Mouse (Mus musculus): Measurements from ENCODE around the gene Tmem126a.
A peak's percentile ranks its signal among the peaks of the same experiment; 100 is the strongest.

The Tmem126a gene

DNA sequence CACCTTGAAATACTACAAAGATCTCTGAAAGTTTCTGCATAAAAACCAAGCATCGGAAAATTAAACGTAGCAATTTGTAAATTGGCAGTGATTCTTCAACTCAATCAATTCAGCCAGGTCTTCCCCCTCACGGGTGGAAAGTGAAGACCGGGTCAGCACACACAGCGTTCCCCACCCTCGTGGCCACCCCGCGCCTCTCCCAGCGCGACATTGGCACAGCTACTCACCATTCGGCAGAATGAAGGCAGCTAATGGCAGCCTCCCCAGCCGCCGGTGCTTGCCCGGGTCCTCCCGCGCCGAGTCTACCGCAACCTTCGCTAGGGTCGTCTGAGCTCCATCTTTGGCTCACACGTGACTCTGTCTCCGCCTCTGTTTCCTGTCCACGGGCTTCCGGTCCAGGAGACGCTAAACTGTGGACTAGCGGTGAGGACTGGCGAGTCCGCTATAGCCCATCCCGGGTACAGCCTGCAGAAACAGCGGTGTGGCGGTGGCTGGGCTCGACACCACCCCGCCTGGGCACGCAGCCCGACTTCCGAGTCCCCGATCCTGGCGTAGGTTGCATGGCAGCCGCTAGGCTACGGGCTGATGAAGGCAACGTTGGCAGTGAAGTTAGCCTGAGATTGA lies at the start of gene Tmem126a:
TSS of gene Tmem126a (minus strand) at position 385 of the 624 bp plus-strand sequence.
- peak; percentile 86 for DNase-seq

DNA sequence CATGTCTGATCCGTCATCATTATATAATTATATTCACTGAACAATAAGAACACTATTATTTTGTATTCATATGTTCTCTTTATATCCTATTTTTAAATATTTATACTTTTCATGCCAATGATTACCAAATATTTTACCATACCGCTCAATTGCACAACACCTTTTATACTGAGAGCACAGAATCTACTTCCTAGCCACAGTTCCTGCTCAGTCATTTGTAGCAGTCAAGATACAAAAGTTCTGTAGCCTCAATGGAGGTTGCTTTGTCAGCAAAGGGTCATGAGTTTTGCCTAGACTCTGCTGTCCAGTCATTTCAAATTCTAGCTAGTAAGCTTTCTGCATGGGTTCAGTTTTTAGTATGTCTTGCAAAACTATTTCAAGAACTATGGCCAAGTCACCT lies 25.6 kb upstream of the Tmem126a start:
- DNase-seq = no peak

DNA sequence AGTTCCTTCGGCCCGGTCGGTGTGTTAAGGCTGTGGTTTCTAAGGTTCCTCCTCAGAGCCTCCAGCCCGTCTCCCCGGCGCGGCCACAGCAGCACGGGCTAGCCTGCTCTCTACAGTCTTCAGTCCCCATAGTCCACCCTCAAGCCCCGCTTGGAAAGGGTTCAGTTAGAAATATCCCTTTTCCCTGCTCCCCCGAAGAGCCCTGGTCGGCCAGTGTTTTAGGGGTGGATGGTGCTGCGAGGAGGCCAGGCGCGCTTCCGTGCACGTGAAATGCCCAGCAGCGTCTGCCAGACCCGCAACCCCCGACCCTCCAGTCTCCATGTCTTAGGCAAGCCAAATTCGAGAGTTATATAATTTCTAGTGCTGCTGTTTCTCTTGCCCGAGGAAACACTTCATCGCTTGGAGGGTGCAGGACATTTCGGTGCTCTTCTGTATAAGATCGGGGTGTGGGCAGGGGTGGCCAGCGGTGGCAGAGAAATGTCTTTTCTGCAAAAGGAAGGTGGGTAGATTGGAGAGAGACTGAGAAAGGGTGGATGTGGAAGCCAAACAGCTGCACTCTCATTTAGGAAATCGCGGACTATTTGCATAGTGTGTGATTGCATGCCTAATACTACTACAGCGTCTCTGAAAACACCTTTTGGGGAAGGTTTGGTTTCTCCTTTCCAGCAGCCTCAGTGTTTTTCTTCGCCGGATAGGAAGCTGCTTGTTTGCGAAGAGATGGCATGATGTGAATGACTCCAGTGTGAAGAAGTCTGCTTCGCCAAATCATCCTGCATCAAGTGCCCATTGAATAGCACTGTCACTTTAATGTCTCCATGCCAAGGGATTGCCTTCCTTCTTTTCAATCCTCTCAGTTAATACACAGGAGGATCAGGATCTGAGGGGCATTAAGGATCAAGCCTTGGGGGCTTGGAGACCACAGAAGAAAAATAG lies 19.6 kb upstream of the Tmem126a start, which contains the start of gene Dlg2:
TSS of gene Dlg2 (plus strand) at position 360 of the 933 bp plus-strand sequence.
- DNase-seq = no peak

DNA sequence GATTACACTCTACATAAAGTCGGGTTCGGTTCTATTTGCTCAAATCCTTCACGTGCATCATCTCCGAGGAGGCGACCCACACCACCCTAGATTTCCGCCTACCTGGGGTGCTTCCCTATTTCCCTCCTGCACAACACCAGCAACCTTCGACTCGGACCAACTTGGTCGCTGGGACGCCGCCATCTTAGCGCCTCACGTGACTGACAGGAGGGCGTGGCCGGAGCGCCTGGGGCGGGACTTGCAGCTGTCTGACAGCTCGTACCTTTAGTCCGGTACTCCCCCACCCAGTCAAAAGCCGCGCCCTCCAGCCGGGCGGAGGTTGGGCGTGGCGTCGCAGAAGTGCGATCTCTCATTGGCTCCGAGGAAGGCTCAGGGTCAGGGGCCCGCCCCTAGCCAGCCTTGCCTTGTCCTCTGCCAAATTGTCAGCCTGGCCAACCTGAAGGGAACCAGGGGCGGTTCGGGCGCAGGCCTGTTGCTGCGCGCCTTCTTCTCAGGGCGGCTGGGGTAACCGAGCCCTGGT lies 18.8 kb upstream of the Tmem126a start, which contains the start of gene Tmem126b:
TSS of gene Tmem126b (minus strand) at position 209 of the 520 bp plus-strand sequence.
- peak; percentile 100 for DNase-seq

DNA sequence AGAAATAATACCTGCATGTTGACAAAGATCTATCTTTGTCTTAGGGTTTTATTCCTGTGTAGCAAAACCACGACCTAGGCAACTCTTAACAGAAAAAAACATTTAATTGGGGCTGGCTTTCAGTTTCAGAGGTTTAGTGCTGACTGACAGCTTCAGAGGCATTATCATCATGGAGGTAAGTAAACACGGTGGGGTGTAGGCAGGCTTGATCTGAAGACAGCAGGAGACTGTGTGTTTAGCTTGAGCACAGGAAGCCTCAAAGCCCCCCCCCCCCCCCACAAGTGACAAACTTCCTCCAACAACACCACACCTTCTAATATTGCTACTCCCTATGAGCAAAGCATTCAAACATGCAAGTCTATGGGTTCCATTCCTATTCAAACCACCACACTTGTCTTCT lies 16.5 kb upstream of the Tmem126a start:
- DNase-seq = no peak

DNA sequence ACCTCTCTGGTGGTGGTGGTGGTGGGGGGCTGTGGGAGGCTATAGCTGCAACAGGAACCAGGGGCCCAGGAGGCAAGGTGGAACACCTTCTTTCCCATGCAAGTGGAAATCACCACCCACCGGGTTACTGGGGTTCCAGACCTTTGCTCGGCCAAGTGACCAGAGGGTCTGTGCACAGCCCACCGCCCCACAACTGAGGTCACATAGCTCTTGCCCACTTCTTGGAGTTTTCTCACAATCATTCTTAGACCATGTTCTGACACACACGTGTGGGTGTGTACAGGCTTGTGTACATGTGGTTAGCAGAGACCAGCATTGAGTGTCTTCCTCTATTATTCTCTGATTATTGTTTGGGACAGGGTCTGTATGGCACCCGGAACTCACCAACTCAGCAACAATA lies 4.4 kb upstream of the Tmem126a start:
- no peak for DNase-seq

DNA sequence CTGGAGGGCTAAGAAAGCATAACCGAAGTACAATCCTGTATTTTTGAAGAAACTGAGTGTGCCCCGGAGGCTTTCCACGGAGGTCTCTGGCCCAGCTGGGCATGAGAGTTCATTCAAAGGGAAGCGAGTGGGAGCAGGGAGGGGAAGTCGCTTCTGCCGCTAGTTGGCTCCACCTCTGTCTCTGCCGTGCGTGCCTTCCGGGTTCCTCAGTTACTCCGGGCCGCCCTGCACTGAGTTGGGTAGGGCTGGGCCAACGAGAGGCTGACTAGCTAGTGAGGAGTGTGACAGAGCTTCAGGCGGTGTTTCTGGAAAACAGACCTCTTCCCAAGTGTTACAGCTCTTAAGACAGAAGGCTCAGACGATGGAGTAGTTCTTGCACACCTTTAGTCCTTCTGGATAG lies 3.9 kb upstream of the Tmem126a start:
- DNase-seq = peak; percentile 61

DNA sequence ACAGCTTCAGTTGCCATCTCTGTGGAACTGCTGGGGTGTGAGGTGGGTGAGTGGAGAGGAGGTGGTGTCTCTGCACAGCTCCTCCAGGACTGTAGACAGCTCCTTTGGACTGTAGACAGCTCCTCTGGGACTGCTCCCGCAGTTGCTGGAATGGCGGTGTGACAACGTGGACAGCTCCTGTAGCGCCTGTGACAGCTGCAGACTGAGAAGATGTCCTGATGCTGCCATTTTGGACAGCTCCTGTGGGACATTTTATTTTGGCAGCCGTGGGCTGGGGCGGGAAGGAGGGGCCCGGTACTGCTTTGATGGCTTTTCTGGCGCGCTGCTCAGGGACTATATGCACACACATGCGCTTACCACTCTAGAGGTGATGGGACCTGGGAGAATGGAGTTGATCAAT lies 3.3 kb upstream of the Tmem126a start:
- DNase-seq = peak; percentile 17

DNA sequence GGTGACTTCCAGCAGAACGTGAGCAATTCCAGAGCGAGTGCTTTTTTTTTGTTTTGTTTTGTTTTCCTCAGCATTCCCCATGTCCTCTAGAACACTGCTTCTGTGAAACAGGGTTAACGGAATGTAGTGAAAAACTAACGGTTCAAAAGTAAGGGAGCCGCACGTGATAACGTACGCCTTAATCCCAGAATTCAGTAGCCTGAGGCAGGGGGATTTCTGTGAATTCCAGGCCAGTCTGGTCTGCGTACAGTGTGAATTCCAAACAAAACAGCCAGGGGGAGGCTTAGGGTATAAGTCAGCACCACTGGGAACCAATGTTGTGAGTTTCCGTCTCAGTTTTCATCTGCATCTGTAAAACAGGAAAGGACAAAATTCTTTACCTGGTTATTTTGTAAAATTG lies 488 bp upstream of the Tmem126a start:
- peak; percentile 6 for DNase-seq

DNA sequence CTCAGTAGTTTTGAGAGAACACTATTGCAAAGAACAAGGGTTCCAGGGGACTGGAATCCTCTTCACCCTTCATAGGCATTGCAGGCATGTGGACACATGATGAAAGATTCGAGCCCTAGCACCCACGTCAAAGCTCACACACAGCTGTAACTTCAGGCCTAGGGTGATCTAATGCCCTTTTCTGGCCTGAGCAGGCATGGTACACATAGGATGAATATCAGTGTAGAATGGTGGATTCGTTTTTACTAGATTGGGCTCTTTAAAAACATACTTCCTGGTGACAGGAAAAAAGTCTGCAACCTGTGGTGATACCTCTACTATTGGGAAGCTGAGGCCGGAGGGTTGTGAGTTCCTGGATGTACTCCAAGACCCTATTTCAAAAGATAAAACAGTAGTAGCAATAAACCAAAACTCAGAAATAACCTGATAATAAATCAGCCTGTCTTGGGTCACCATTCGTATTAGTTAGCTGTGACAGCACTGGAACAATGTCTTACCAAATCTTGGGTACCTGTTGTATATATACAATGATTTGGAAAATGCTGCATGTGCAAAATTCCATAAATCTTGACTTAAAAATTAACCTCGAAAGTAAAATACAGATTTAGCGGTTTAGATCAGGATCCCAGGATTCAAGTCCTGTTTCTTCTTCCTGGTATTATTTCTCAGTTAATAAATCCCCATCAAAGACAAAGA lies 732 bp downstream of the Tmem126a start:
- no peak for DNase-seq

DNA sequence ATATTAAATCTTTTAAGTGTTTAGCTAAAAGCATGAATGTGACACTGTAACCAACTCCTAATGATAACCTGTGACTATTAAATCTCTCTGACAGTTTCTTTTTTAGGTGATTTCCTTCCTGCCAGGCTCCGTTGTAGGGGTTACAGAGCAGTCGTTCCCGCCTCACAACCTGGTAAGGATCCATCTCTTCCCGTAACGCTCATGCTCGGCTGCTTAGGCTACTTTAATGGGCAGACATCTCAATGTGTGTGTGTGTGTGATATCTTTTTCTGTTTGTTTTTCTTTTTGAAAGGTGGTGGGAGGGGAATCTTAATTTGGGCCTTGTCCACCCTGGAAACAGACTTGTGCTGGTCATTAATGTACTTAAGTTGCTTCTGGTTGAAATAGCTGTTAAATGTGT lies 12.8 kb downstream of the Tmem126a start:
- DNase-seq = peak; percentile 23

DNA sequence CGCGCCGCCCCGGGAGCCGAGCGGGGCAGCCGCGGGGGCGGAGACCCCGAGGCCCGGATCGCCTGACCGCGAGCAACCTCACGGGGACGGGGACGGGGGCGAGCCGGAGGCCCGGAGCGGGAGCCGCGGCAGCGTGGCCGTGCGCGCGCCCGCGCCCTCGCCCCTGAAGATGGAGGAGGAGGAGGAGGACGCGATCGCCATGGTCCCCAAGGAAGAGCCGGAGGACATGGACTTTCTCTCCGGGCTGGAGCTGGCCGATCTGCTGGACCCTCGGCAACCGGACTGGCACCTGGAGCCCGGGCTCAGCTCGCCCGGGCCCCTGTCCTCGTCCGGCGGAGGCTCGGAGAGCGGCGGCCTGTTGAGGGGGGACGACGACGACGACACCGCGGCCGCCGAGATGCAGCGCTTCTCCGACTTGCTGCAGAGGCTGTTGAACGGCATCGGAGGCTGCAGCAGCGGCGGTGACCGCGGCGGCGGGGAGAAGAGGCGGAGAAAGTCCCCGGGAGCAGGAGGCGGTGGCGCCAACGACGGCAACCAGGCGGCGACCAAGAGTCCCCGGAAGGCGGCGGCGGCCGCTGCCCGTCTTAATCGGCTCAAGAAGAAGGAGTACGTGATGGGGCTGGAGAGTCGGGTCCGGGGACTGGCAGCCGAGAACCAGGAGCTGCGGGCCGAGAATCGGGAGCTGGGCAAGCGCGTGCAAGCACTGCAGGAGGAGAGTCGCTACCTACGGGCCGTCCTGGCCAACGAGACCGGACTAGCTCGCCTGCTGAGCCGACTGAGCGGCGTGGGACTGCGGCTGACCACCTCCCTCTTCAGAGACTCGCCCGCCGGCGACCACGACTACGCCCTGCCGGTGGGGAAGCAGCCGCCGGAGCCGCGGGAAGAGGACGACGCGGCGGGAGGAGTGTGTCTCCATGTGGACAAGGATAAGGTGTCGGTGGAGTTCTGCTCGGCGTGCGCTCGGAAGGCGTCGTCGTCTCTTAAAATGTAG lies 13.6 kb downstream of the Tmem126a start:
- DNase-seq = peak; percentile 79

DNA sequence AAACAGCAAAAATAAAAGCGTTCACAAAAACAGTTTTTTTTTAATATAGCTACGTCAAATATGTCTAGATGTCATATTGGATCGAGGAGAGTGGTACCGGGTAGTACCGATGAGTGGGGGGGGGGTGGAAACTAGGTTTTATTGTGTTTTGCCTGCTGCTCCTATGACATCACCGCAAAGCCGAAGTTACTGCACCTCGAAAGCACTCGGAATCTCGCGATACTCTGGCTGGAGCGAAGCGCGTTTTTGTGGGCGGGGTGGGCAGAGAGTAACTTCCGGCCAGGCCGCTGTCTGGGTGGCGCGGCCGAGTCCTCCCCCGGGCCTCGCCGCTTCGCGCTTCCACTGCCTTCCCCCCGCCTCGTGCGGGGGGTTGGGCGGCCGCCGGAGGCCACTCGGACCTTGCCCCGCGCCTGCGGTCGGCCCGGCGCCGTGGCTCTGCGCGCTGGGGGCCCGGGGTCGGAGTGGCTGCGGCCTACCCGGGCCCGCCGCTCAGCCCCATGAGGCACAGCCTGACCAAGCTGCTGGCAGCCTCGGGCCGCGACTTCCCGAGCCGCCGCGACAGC lies 14.4 kb downstream of the Tmem126a start, which contains the start of gene Crebzf:
TSS of gene Crebzf (plus strand) at position 212 of the 563 bp plus-strand sequence.
- DNase-seq = peak; percentile 96

DNA sequence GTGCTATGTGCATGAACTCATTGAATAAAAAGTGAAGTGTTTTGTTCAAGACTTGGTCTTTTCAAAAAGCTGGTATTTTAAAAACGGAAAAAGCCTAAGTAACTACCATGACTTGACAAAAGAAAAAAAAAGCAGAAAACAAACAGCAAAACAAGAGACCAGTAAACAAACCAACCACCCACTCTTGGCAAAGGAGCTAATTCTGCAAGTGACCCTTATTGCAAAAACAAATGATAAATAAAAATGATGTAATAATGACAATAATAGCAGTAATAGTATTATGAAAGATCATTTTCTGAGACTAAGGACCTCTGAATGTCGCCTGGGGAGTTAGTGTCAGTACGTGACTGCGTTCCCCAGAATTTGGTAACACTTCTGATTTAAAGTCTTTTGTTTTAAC lies 15.0 kb downstream of the Tmem126a start:
- DNase-seq = no peak

DNA sequence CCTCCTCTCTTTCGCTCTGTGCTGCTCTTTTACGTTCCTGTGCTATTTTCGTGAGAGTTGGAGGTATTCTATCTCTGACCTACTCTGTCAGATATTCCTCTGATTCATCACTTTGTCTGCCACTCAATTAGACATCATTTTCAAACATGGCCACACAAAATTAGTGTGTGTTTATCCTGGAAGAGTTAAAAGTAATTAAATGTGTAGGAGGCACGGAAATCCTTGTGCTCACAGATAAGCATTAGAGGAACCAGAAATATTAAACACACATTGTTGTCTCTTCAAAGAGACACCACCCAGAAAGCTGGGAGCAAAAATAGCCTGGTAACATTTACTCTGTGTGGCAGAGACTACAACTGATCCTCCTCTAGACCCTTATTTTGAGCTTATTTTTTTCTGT lies 17.0 kb downstream of the Tmem126a start:
- DNase-seq = no peak

DNA sequence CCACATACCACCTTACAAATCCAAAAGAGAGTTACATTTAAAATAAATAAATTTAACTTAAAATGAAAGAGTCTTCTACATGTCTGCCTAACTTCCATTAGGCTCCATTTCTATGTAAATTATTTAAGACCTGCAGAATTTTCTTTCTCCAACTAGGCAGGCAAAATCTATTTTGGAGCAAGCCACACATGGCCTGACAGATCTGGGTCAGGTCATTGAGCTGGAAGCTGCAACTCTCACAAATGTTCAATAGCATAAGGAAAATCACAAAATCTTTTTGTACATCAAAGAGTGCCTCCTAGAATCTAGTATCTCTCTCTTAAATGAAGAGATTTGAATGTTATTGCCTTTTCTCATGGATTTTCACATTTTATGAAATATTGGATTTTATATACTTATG lies 24.8 kb downstream of the Tmem126a start:
- no peak for DNase-seq

DNA sequence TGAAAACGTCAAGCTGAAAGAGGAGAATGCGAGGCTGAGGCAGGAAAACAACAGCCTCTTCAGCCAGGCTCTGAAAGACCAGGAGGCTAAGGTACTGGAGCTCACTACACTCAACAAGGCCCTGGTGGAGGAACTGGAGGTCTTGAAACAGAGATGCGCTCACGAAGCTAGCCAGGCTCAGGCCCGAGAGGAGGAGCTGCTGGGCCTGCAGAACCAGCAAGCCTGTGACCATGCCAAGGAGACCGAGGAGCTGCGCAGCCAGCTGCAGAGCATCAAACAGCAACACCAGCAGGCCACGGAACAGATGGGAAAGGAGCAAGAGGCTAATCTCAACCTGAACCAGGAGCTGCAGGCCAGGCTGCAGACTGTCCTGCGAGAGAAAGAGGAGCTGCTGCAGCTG lies 30.0 kb downstream of the Tmem126a start:
- DNase-seq = peak; percentile 3

DNA sequence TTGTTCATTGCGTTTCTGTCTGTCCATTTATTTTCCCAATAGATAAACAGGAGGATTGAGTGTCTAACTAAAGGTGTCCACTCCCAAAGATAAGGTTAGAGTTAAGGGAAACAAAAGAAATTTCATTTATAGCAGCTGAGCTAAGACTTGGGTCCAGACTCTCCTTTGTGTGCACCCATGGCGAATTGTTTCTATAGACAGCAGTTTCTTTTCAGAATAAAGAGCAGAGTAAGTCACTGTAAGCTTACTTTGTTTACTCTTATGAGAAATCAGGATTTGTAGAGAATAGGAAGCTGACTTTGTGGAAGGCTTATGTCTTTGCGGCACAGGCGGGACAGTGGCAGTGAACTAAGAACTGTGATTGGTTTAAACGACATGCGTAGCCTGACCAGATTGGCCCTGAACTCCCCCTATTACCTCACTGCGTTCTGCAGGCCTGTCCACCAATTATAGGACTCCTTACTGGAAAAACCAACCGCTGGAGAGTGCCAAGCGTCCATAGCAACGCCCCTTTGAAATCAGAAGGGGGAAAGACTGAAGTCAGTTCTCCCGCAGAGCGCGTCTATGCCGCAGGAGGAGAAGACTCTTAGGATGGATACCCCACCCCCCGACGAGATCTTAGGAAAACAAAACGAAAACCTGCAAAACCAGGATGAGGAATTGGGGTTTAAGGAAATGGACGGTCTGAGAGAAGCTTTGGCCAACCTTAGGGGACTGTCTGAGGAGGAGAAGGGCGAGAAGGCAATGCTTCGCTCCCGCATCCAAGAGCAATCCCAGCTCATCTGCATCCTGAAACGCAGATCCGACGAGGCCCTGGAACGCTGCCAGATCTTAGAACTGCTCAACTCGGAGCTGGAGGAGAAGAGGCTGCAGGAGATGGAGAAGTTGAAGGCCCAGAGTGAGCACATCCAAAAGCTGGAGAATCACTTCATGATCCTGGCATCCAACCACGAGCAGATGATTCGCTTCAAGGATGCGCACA lies 30.7 kb downstream of the Tmem126a start, which contains the start of gene Ccdc89:
TSS of gene Ccdc89 (plus strand) at position 558 of the 982 bp plus-strand sequence.
- peak; percentile 49 for DNase-seq

DNA sequence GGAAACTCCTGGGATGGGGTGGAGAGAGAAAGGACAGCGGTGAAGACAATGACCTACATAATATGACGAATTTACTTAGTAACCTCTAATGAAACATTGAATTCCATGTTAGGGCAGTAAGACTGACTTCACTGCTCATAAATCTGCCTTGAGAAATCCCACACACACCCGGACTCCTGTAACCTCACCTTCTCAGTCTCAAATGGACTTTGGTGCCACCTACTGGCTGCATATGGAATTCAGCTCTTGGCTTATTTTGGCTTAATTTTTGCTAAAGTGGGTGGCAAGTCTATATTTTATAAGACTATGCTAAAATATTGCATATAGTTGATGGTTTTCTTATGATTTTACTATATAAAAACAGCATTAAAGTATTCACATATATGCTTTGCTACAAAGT lies 47.1 kb downstream of the Tmem126a start:
- peak; percentile 46 for DNase-seq
